Comparison of ENCODE assay signal across 18 mouse cellular contexts in the genomic region with DNA sequence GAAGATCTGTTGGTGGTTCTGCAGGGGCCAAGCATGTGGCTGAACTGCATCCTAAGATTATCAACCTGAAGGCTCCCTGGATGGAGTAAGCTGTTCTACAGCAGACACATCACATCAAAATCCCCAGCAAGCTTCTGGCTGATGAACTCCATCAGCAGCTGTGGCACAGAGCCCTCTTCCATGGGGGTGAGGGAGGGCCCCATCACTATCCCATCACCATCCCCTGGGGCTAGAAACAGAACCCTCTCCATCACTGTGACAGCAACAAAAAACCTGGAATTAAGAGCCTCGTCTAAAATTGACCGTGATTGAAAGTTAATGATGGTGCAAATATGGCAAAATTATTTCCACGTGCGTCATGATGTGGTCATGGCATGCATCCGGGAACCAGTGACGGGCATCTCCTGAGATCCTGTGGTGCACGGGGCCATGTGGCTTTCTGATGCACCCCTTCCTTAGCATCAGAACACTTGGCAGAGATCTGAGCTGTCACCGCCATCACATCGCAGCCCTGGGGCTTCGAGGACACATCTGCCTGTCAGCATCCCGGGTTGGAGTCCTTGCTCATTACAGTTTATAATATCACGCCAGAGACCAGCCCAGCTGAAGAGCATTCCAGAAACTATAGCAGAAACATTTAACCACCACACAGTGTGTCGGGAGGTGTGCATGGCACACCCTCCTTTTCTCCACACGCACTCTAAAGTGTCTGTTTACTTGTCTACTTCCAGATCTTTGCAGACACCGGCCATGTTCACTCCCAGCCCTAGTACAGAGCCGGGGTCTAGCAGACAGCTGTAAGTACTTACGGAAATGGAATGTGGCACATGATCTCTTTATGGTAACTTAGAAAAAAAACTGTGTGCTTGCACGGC. TPM values are rescaled to one million over a fixed set of nuclear protein-coding genes. Genes with fewer than 3 reads are reported as not detected.
DNase-seq lines count a peak whose midpoint lies in the region; ATAC-seq and TF ChIP-seq lines count a peak whose summit lies in the region.
"Had no signal": no experiment of that assay in that cellular context is flagged by ENCODE, and none has a peak within 500 bp of the region (broad histone marks: within the 10 kb centered on the region; RNA-seq: fewer than 3 reads in every experiment).

No protein-coding gene starts in this region.

- ATAC-seq in heart, embryonic 11.5 days (replicated peaks; ENCODE audit: insufficient number of reproducible peaks, low FRiP score, low TSS enrichment) = no peak
- ATAC-seq in lung, embryonic 15.5 days (ENCODE audit: borderline replicate concordance, extremely low read depth, low FRiP score, low TSS enrichment) = peak; percentile 60; the same call in 1 of the 2 replicates
- ATAC-seq in embryonic facial prominence, embryonic 15.5 days (ENCODE audit: insufficient number of reproducible peaks, low FRiP score, low TSS enrichment, low read depth) = peak; percentile 76
- ATAC-seq in limb, embryonic 15.5 days (ENCODE audit: insufficient number of reproducible peaks, low FRiP score, low TSS enrichment, low read depth) = peak; percentile 56
- no peak for ATAC-seq in forebrain, postnatal 0 days

- peak overlapping the region; percentile 16; the same call in 1 of the 2 replicates for H3K4me2 ChIP-seq in heart, embryonic 11.5 days
- no peak overlapping the region for H3K4me2 ChIP-seq in lung, embryonic 15.5 days
- 0 out of 2 replicates have a peak overlapping the region, but pooled peaks have one; percentile 10 for H3K4me2 ChIP-seq in embryonic facial prominence, embryonic 15.5 days (replicated peaks)
- H3K4me2 ChIP-seq in limb, embryonic 15.5 days = 0 out of 2 replicates have a peak overlapping the region, but pooled peaks have one; percentile 5
- no peak overlapping the region for H3K4me2 ChIP-seq in forebrain, postnatal 0 days (ENCODE audit: low read depth)
- H3K4me2 ChIP-seq: hindbrain, embryonic 15.5 days had no signal

- H3K36me3 ChIP-seq in heart, embryonic 11.5 days (ENCODE audit: control insufficient read depth, insufficient read depth, low read length) = no peaks in the 10 kb centered on the region
- no peaks in the 10 kb centered on the region for H3K36me3 ChIP-seq in lung, embryonic 15.5 days
- H3K36me3 ChIP-seq in embryonic facial prominence, embryonic 15.5 days = no peaks in the 10 kb centered on the region
- no peaks in the 10 kb centered on the region for H3K36me3 ChIP-seq in limb, embryonic 15.5 days
- H3K36me3 ChIP-seq in forebrain, postnatal 0 days (ENCODE audit: insufficient read depth) = no peaks in the 10 kb centered on the region
- H3K36me3 ChIP-seq: hindbrain, embryonic 15.5 days had no signal

- DNase-seq in heart, postnatal 14 days = no peak
- DNase-seq in lung, postnatal 25 days (ENCODE audit: low spot score) = no peak
- no peak for DNase-seq in forebrain, postnatal 0 days
- no peak for DNase-seq in adrenal gland, postnatal 4 days (ENCODE audit: low spot score in 2 of 2)
- DNase-seq: cerebellum, postnatal 10 days; gastrocnemius, postnatal 14 days; kidney, postnatal 25 days; liver had no signal

- 46% methylated on average over 18 of the region's 18 CpGs for WGBS in heart, embryonic 11.5 days (ENCODE audit: insufficient replicate concordance)
- 33% methylated on average over 18 of the region's 18 CpGs for WGBS in lung, embryonic 15.5 days
- WGBS in embryonic facial prominence, embryonic 15.5 days = 15% methylated on average over 18 of the region's 18 CpGs
- 25% methylated on average over 18 of the region's 18 CpGs for WGBS in limb, embryonic 15.5 days
- 71% methylated on average over 18 of the region's 18 CpGs for whole genome bisulfite sequencing in forebrain, postnatal 0 days

- H3K27ac ChIP-seq in heart, embryonic 11.5 days (ENCODE audit: low read depth, low read length) = no peak overlapping the region
- H3K27ac ChIP-seq in lung, embryonic 15.5 days = peak overlapping the region; percentile 9; the same call in 1 of the 2 replicates
- peak overlapping the region; percentile 70 for H3K27ac ChIP-seq in embryonic facial prominence, embryonic 15.5 days (replicated peaks)
- H3K27ac ChIP-seq in limb, embryonic 15.5 days = peak overlapping the region; percentile 73
- H3K27ac ChIP-seq in forebrain, postnatal 0 days (ENCODE audit: low read depth, low read length) = no peak overlapping the region
- H3K27ac ChIP-seq: hindbrain, embryonic 15.5 days had no signal

- H3K4me3 ChIP-seq in heart, embryonic 11.5 days (ENCODE audit: low read depth, low read length) = no peak overlapping the region
- H3K4me3 ChIP-seq in lung, embryonic 15.5 days = no peak overlapping the region
- H3K4me3 ChIP-seq in embryonic facial prominence, embryonic 15.5 days (replicated peaks) = no peak overlapping the region
- no peak overlapping the region for H3K4me3 ChIP-seq in limb, embryonic 15.5 days
- H3K4me3 ChIP-seq in forebrain, postnatal 0 days (ENCODE audit: low read depth, low read length) = no peak overlapping the region
- H3K4me3 ChIP-seq: hindbrain, embryonic 15.5 days; megakaryocyte, embryonic 14.5 days; myocyte had no signal

- H3K9ac ChIP-seq in heart, embryonic 11.5 days (ENCODE audit: low read depth, low read length) = no peak overlapping the region
- no peak overlapping the region for H3K9ac ChIP-seq in lung, embryonic 15.5 days
- no peak overlapping the region for H3K9ac ChIP-seq in embryonic facial prominence, embryonic 15.5 days
- H3K9ac ChIP-seq in limb, embryonic 15.5 days = no peak overlapping the region
- no peak overlapping the region for H3K9ac ChIP-seq in forebrain, postnatal 0 days
- H3K9ac ChIP-seq: hindbrain, embryonic 15.5 days had no signal

- no peaks in the 10 kb centered on the region for H3K9me3 ChIP-seq in heart, embryonic 11.5 days (replicated peaks; ENCODE audit: control insufficient read depth, low read length)
- H3K9me3 ChIP-seq in lung, embryonic 15.5 days = no peaks in the 10 kb centered on the region
- H3K9me3 ChIP-seq in embryonic facial prominence, embryonic 15.5 days (replicated peaks) = no peaks in the 10 kb centered on the region
- H3K9me3 ChIP-seq in limb, embryonic 15.5 days = no peaks in the 10 kb centered on the region
- H3K9me3 ChIP-seq in forebrain, postnatal 0 days (ENCODE audit: low read length) = no peaks in the 10 kb centered on the region
- H3K9me3 ChIP-seq: hindbrain, embryonic 15.5 days; megakaryocyte, embryonic 14.5 days had no signal

- intact Hi-C loops in heart, postnatal 14 days (cut with DNase I) = no loop called here

- H3K4me1 ChIP-seq in heart, embryonic 11.5 days (ENCODE audit: control insufficient read depth, insufficient read depth, low read length) = peaks cover 8% of the 10 kb centered on the region; the same call in 1 of the 2 replicates
- H3K4me1 ChIP-seq in lung, embryonic 15.5 days = peaks cover 43% of the 10 kb centered on the region
- H3K4me1 ChIP-seq in embryonic facial prominence, embryonic 15.5 days = peaks cover 53% of the 10 kb centered on the region
- H3K4me1 ChIP-seq in limb, embryonic 15.5 days = peaks cover 60% of the 10 kb centered on the region
- H3K4me1 ChIP-seq in forebrain, postnatal 0 days (ENCODE audit: insufficient read depth) = peaks cover 21% of the 10 kb centered on the region
- H3K4me1 ChIP-seq: megakaryocyte, embryonic 14.5 days had no signal

- TF ChIP-seq CTCF in forebrain, postnatal 0 days (IDR thresholded peaks at IDR 0.05; ENCODE audit: low read depth) = no peak

- H3K27me3 ChIP-seq in heart, embryonic 11.5 days (ENCODE audit: control insufficient read depth, insufficient read depth, low read length) = no peaks in the 10 kb centered on the region
- no peaks in the 10 kb centered on the region for H3K27me3 ChIP-seq in lung, embryonic 15.5 days
- no peaks in the 10 kb centered on the region for H3K27me3 ChIP-seq in embryonic facial prominence, embryonic 15.5 days
- no peaks in the 10 kb centered on the region for H3K27me3 ChIP-seq in limb, embryonic 15.5 days
- H3K27me3 ChIP-seq in forebrain, postnatal 0 days (ENCODE audit: insufficient read depth, low read length) = no peaks in the 10 kb centered on the region
- H3K27me3 ChIP-seq: hindbrain, embryonic 15.5 days had no signal

RNA-seq across cellular contexts. Expression of a gene that starts 51.1 kb away (rescaled TPM):
- polyA plus RNA-seq in heart, embryonic 11.5 days (2014; fragmentation: Nextera tagmentation; extraction: Ambion mirVana) = 0.21 TPM in 1 of 2 replicates, not detected in the other
- total RNA-seq in heart, postnatal 14 days (2021) = not detected
- 0.11 and 0.19 TPM in 2 replicates for polyA plus RNA-seq in lung, embryonic 15.5 days (2015; fragmentation: Nextera tagmentation; extraction: Ambion mirVana)
- 58.3 and 61.4 TPM in 2 replicates for polyA plus RNA-seq in embryonic facial prominence, embryonic 15.5 days (2015; fragmentation: Nextera tagmentation; extraction: Ambion mirVana)
- polyA plus RNA-seq in limb, embryonic 15.5 days (2015; fragmentation: Nextera tagmentation; extraction: Ambion mirVana) = 95.5 and 111 TPM in 2 replicates
- not detected in 2 replicates for total RNA-seq in forebrain, postnatal 0 days (2014; rRNA removed)
- not detected in 2 replicates for polyA plus RNA-seq in forebrain, postnatal 0 days (2015; fragmentation: Nextera tagmentation; extraction: Ambion mirVana)
- total RNA-seq in adrenal gland, postnatal 4 days (2021) = not detected
- total RNA-seq: ES-E14; gastrocnemius, postnatal 14 days; layer of hippocampus, postnatal 25 days had no signal
- polyA plus RNA-seq: hindbrain, embryonic 15.5 days; spleen, adult 2 months had no signal

Comparison
In these comparisons a context has a peak if more than half of its experiments do, and no peak if none do; other contexts are left out.
1. ATAC-seq: peak in lung, embryonic 15.5 days (single experiment), embryonic facial prominence, embryonic 15.5 days (single experiment) and limb, embryonic 15.5 days (single experiment); none in heart, embryonic 11.5 days (single experiment) and forebrain, postnatal 0 days (single experiment).
2. H3K27ac ChIP-seq: peak in lung, embryonic 15.5 days (single experiment), embryonic facial prominence, embryonic 15.5 days (single experiment) and limb, embryonic 15.5 days (single experiment); none in heart, embryonic 11.5 days (single experiment) and forebrain, postnatal 0 days (single experiment).
3. H3K4me2 ChIP-seq: peak in heart, embryonic 11.5 days (single experiment), embryonic facial prominence, embryonic 15.5 days (single experiment) and limb, embryonic 15.5 days (single experiment); none in lung, embryonic 15.5 days (single experiment) and forebrain, postnatal 0 days (single experiment).
4. RNA of a gene that starts 51.1 kb away (polyA plus RNA-seq): 95.5 to 111 TPM in limb, embryonic 15.5 days and 58.3 to 61.4 TPM in embryonic facial prominence, embryonic 15.5 days; 0.21 TPM in heart, embryonic 11.5 days, 0.11 to 0.19 TPM in lung, embryonic 15.5 days and not detected in forebrain, postnatal 0 days; every median in the first group is over 10 times any median in the second.